Mouse (Mus musculus): ENCODE measurements around the gene Rergl. TPM values are rescaled to one million over a fixed set of nuclear protein-coding genes. Genes with fewer than 3 reads are reported as not detected.

Gene Rergl
- total RNA-seq (2021) = not detected
- long read RNA-seq, experiment 1 = 0 reads
- long read RNA-seq, experiment 2 = 0 reads

DNA sequence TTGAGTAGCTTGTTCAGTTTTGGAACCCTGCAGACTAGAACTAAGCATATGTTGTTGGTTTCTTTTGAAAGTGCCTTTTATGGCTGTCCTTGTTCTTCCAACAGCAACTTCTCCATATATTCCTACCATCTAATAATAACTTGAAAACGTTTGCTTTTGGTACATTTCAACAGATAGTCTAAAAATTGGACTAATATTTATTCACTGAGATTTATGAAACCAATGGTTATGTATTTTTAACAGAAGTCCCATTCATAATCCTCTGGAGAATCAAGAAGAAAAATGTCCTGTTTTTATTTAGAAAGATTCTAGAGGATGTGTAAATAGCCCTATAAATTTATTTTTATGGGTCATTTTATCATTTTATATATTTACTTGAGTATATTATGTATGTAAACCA lies at the start of gene Rergl:
Rergl (minus strand) TSS at position 101 of the 400 bp plus-strand sequence.
- intact Hi-C loops (cut with DNase I) = no loop called here
- DNase-seq (ENCODE audit: low spot score in 2 of 2) = no peak

DNA sequence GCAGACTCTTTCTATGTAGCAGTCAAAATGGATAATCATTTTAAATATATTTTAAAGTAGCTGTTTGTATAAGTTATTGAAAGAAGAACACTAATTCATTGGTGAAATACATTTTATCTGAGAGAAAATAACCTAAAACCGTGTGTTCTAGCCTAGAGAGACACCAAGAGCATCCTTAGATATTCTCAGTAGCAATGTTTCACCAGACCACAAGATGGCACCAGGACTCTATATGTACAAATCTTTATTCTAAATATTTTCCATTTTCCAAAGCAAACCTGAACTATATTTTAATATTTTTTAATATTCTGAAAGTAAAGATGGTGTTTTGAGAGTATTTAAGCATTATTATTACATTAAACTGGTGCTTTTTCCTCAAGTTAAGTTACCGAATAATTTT lies 36.7 kb upstream of the Rergl start:
- intact Hi-C loops (cut with DNase I) = no loop called here
- DNase-seq (ENCODE audit: low spot score in 2 of 2) = peak; percentile 25 to 44

DNA sequence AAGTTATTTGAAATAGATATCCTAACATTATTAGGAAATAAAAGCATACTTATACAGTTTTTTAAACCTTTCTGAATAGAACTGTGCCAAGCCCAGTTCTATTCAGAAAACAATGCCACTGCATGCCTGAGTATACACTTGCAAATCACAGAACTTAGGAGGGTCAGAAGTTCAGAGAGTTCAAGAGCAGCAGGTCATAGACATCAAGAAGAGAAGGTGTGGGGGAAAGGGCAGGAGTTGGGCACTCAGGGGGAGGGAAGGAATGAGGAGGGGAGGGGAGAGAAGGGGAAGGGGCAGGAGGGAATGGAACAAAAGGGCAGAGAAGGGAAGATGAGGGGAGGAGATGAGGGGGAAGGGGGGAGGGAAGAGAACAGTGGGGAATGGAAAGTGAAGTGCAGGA lies 23.6 kb upstream of the Rergl start:
- intact Hi-C loops (cut with DNase I) = no loop called here
- no peak for DNase-seq (ENCODE audit: low spot score in 2 of 2)

DNA sequence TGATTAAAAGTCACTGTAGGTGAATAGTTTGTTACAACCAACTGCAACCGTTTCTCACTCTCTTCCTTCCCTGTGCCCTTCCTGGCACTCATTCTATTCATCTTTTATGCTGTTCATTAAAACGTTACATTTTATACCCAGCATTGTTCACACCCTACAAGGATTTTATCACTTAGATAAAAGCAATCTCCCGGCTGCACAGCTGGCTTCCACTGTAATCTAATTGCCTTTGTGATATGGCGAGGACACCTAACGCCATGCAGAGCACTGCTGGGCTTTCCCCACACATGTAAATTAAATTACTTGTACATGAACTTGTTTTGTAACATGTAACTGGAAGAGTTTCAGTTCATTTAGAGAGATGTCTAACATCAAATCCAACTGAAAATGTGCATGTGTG lies 22.5 kb upstream of the Rergl start:
- intact Hi-C loops (cut with DNase I) = no loop called here
- DNase-seq (ENCODE audit: low spot score in 2 of 2) = no peak

DNA sequence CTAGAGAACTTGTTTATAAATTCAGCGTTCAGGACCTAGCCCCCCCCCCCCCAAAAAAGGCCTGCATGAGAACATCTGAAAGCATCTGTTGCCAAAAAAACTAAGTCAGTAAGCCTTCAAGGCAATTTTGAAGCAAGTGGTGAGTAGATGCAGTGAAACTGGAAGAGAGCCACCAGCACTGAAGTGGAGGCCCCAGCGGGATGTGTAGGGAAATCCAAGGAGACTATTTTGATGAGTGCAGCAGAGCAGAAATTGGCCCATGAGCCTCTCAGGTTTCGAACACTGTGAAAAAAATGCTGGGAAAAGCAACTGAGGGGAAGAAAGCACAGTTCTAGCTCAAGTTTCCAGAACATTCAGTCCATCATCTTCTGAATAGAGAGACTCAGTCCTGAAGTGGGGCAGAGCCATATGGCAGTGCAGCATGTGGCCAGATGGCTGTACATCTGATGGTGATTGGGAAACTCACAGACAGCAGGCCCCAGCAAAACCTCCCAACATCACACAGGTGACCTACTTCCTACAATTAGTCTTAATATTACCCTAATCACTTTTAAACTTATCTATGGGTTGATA lies 13.2 kb upstream of the Rergl start:
- intact Hi-C loops (cut with DNase I) = no loop called here
- DNase-seq (ENCODE audit: low spot score in 2 of 2) = peak in 1 of 2 experiments; percentile 15

DNA sequence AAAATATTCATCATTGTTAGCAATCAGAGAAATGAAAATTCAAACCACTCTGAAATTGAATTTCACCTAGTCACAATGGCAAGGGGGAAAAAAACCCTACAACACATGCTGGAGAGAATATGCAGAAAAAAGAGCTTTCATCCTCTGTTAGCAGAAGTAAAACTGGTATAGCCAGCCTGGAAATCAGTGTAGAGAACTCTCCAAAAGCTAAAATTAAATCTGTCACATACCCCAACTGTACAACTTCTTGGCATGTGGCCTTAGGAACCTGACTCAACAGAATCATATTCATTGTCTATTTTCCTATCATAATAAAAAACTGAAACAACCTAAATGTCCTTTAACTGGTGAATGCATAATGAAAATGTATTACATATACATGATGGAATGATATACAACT lies 22.0 kb downstream of the Rergl start:
- intact Hi-C loops (cut with DNase I) = no loop called here
- DNase-seq (ENCODE audit: low spot score in 2 of 2) = no peak

DNA sequence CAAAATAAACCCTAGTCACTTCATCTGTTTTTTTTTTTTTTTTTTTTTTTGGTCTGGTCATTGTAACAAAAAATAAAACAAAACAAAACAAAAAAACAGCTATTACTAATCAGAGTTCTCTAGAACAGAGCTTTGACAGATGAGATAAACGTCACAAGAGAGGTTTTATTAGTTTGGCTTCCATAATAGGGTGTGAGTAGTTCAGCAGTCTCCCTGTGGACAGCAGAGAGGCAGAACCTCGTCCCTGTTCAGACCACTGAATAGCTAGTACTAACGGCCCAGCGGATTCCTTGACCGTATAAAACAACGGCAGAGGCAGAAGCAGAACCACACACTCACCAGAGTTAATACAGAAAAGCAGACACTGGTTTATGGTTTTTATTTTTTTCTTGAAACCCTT lies 36.8 kb downstream of the Rergl start:
- intact Hi-C loops (cut with DNase I) = no loop called here
- no peak for DNase-seq (ENCODE audit: low spot score in 2 of 2)

DNA sequence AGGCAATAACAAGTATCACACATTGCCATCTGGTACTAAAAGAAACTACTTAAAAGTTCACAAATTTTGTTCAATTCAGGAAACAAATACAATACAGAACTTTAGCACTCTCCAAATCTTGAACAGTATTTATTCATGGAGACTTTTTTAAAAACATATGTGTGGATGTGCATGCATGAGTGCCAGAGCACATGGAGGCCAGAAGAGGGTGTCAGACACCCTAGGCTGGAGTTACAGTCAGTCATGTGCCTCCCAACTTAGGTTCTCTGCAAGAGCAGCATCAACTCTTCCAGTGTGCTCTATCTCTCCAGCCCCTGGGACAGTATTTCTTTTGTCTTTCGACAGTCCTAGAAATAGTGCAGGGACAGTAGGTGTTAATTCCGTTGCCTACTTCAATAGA lies 37.5 kb downstream of the Rergl start:
- DNase-seq (ENCODE audit: low spot score in 2 of 2) = no peak
- intact Hi-C loops (cut with DNase I) = no loop called here

DNA sequence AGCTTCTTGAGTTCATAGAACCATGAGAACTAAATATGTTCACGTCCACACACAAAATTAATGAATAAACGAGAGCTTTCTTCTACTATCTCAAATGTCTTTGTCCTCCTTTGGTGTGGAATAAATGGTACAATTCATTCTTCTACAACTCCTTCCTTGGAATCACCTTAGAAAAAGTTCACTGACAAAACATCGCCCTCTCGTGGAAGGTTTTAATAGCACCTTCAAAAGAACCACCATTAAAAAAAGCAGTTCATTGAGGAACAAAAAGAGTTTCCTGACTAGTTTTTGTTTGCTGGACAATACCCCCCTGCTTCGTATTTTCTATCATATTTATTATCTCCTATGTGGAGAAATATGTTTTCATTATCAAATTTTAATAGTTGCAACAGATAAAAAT lies 40.7 kb downstream of the Rergl start:
- intact Hi-C loops (cut with DNase I) = no loop called here
- DNase-seq (ENCODE audit: low spot score in 2 of 2) = peak; percentile 26 to 70

DNA sequence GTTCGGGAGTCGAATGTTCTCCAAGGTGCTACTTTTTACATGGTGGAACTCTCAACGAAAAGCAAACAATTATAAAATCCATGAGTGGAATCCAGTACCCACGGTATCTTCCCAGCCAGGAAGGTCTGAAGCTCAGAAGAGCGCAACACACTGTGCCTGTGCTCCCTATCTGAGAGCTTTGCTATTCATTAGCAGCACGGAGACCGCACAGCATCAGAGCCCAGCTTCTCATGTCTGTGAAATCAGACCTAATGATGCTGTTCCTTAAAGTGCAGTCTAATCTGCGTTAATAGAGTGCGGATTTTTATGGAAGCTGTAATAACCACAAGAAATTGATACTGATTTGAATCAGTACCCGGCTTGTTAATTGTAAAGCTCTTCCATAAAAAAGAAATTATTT lies 41.3 kb downstream of the Rergl start:
- intact Hi-C loops (cut with DNase I) = no loop called here
- DNase-seq (ENCODE audit: low spot score in 2 of 2) = no peak

DNA sequence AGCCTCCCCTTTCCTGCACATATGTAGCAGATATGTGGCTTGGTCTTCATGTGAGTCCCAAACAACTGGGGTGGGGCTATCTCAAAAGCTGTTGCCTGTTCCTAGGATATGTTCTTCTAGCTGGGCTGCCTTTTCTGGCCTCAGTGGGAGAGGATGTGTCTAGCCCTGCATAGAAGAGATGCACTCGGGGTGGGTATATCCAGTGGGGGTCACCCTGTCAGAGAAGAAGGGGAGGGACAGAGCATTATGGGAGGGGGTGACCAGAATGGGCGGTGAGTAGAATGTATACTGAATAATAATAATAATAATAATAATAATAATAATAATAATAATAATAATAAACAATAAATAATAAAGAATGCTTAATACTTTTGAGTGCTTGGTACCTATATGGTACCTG lies 57.8 kb downstream of the Rergl start:
- DNase-seq (ENCODE audit: low spot score in 2 of 2) = no peak
- intact Hi-C loops (cut with DNase I) = no loop called here

Other genes starting within 250 kb of the Rergl start
- gene Pik3c2g, start 85.2 kb upstream of the Rergl start, total RNA-seq (2021) = under 1 TPM; 0.34 to 0.37 TPM

All from left cerebral cortex, postnatal 14 days (tissue).